Mouse (Mus musculus) neural tube, embryonic 14.5 days (tissue): ENCODE results near the gene Tmem104. TPM values are rescaled to one million over a fixed set of nuclear protein-coding genes. Genes with fewer than 3 reads are reported as not detected.

Experiments used
- ATAC-seq: fragments of 200-750 bp; cut with Nextera tagmentation; 2 replicates; pipeline ENCODE4 v1.8.0; 2017; ENCODE audit warnings: low read depth, mild to moderate bottlenecking, moderate TSS enrichment, moderate library complexity
- H3K27ac ChIP-seq: fragments of 300-500 bp; sonication (generic); 2 replicates; pipeline ENCODE4 v1.5.1; 2014; ENCODE audit warnings: low read depth, mild to moderate bottlenecking, control low read depth, low read length, moderate library complexity, mixed read lengths
- H3K27me3 ChIP-seq: fragments of 300-500 bp; sonication (generic); 2 replicates; pipeline ENCODE4 v1.6.1; 2014; ENCODE audit warnings: low read length; ENCODE audit not compliant: control insufficient read depth, insufficient read depth
- H3K36me3 ChIP-seq: fragments of 300-500 bp; sonication (generic); 2 replicates; pipeline ENCODE4 v1.6.1; 2014; ENCODE audit warnings: low read length, mixed read lengths; ENCODE audit not compliant: control insufficient read depth, insufficient read depth
- H3K4me1 ChIP-seq: fragments of 300-500 bp; sonication (generic); 2 replicates; pipeline ENCODE4 v1.6.1; 2014; ENCODE audit warnings: low read length; ENCODE audit not compliant: control insufficient read depth, insufficient read depth
- H3K4me2 ChIP-seq: fragments of 300-500 bp; sonication (generic); 2 replicates; pipeline ENCODE4 v1.6.1; 2014; ENCODE audit warnings: mild to moderate bottlenecking, low read depth, low read length, control low read depth
- H3K4me3 ChIP-seq: fragments of 300-500 bp; sonication (generic); 2 replicates; pipeline ENCODE4 v1.5.1; 2014; ENCODE audit warnings: low read depth, low read length, control low read depth, mixed read lengths
- H3K9ac ChIP-seq: fragments of 300-500 bp; sonication (generic); replicated peaks from 2 replicates; pipeline ENCODE4 v1.6.1; 2014; ENCODE audit warnings: low read depth, mild to moderate bottlenecking, control low read depth, low read length, mixed read lengths
- H3K9me3 ChIP-seq: fragments of 300-500 bp; sonication (generic); 2 replicates; pipeline ENCODE4 v1.6.1; 2016; ENCODE audit warnings: low read length; ENCODE audit not compliant: control insufficient read depth
- WGBS: fragments of 180-500 bp; shearing (Covaris S2); extraction: QIAGEN DNeasy Blood & Tissue Kit; methylation state at CpG from one replicate; pipeline ENCODE4 v1.1.7; 2014; 5-methylcytosine and 5-hydroxymethylcytosine counted together
- polyA plus RNA-seq: library from polyadenylated mRNA; unstranded; fragments of >200 nt; fragmentation: Nextera tagmentation; extraction: Ambion mirVana; gene quantifications from 2 replicates; pipeline ENCODE4 v1.2.1, GENCODE M21; 2014

Tmem104 gene
- polyA plus RNA-seq, 1 experiment from 2014 or later = 8.9 TPM

GRCm38 (mm10) chr11:115227640-115228039, 40.4 kb downstream of the Tmem104 start:
- Histone ChIP-seq H3K9ac (0 out of 2 replicates have a peak overlapping the region, but pooled peaks have one; percentile 16), H3K9me3 (no peaks in the 10 kb centered on the region), H3K27me3 (no peaks in the 10 kb centered on the region; the same call in 1 of the 2 replicates), H3K27ac (no peak overlapping the region), H3K4me3 (no peak overlapping the region), H3K4me1 (peaks cover 30% of the 10 kb centered on the region; the same call in 1 of the 2 replicates), H3K36me3 (no peaks in the 10 kb centered on the region), H3K4me2 (no peak overlapping the region)
- 32% methylated on average over 12 of the region's 12 CpGs for WGBS
- ATAC-seq = no peak

- Histone ChIP-seq H3K27ac (no peak overlapping the region), H3K4me2 (no peak overlapping the region), H3K9ac (no peak overlapping the region), H3K27me3 (no peaks in the 10 kb centered on the region; the same call in 1 of the 2 replicates), H3K9me3 (no peaks in the 10 kb centered on the region), H3K36me3 (no peaks in the 10 kb centered on the region), H3K4me1 (peaks cover 35% of the 10 kb centered on the region), H3K4me3 (no peak overlapping the region)
- WGBS = 75% methylated on average over 7 of the region's 7 CpGs
- ATAC-seq = no peak
Observed at GRCm38 (mm10) chr11:115228430-115228829, 41.1 kb downstream of the Tmem104 start.

GRCm38 (mm10) chr11:115229021-115229930, 42.0 kb downstream of the Tmem104 start:
- H3K4me3 ChIP-seq = no peak overlapping the region
- H3K4me1 ChIP-seq = peaks cover 41% of the 10 kb centered on the region
- no peak for ATAC-seq
- H3K27ac ChIP-seq = no peak overlapping the region
- no peaks in the 10 kb centered on the region for H3K36me3 ChIP-seq
- WGBS = 46% methylated on average over 15 of the region's 15 CpGs
- no peak overlapping the region for H3K4me2 ChIP-seq
- H3K9ac ChIP-seq = no peak overlapping the region
- no peaks in the 10 kb centered on the region for H3K9me3 ChIP-seq
- H3K27me3 ChIP-seq = no peaks in the 10 kb centered on the region; the same call in 1 of the 2 replicates

GRCm38 (mm10) chr11:115231168-115231915, 44.1 kb downstream of the Tmem104 start:
- H3K36me3 ChIP-seq = no peaks in the 10 kb centered on the region
- ATAC-seq = no peak
- peaks cover 50% of the 10 kb centered on the region for H3K4me1 ChIP-seq
- H3K27ac ChIP-seq = no peak overlapping the region
- no peak overlapping the region for H3K4me2 ChIP-seq
- no peaks in the 10 kb centered on the region for H3K27me3 ChIP-seq
- WGBS = 54% methylated on average over 14 of the region's 14 CpGs
- H3K4me3 ChIP-seq = no peak overlapping the region
- H3K9me3 ChIP-seq = no peaks in the 10 kb centered on the region
- H3K9ac ChIP-seq = no peak overlapping the region

- 23% methylated on average over 9 of the region's 9 CpGs for WGBS
- H3K4me2 ChIP-seq = no peak overlapping the region
- no peaks in the 10 kb centered on the region for H3K9me3 ChIP-seq
- peaks cover 52% of the 10 kb centered on the region for H3K4me1 ChIP-seq
- no peak for ATAC-seq
- H3K27ac ChIP-seq = no peak overlapping the region
- H3K27me3 ChIP-seq = no peaks in the 10 kb centered on the region
- no peak overlapping the region for H3K4me3 ChIP-seq
- no peaks in the 10 kb centered on the region for H3K36me3 ChIP-seq
- no peak overlapping the region for H3K9ac ChIP-seq
Observed at GRCm38 (mm10) chr11:115231924-115232323, 44.6 kb downstream of the Tmem104 start.

- peaks cover 47% of the 10 kb centered on the region for H3K4me1 ChIP-seq
- WGBS = 80% methylated on average over 5 of the region's 5 CpGs
Observed at GRCm38 (mm10) chr11:115232889-115233288, 45.6 kb downstream of the Tmem104 start.

GRCm38 (mm10) chr11:115233526-115234290, 46.4 kb downstream of the Tmem104 start:
- Histone ChIP-seq H3K9ac (no peak overlapping the region), H3K4me2 (no peak overlapping the region), H3K4me1 (peaks cover 46% of the 10 kb centered on the region), H3K9me3 (no peaks in the 10 kb centered on the region), H3K4me3 (no peak overlapping the region), H3K27ac (no peak overlapping the region), H3K36me3 (no peaks in the 10 kb centered on the region), H3K27me3 (no peaks in the 10 kb centered on the region)
- ATAC-seq = no peak
- 33% methylated on average over 20 of the region's 20 CpGs for WGBS

More at GRCm38 (mm10) chr11:115232889-115233288, 45.6 kb downstream of the Tmem104 start:
- H3K4me3 ChIP-seq = no peak overlapping the region
- no peak for ATAC-seq
- H3K27ac ChIP-seq = no peak overlapping the region
- no peak overlapping the region for H3K4me2 ChIP-seq
- no peaks in the 10 kb centered on the region for H3K36me3 ChIP-seq
- H3K27me3 ChIP-seq = no peaks in the 10 kb centered on the region
- H3K9me3 ChIP-seq = no peaks in the 10 kb centered on the region
- H3K9ac ChIP-seq = no peak overlapping the region

- 81% methylated on average over 14 of the region's 15 CpGs for WGBS
- H3K4me1 ChIP-seq = peaks cover 46% of the 10 kb centered on the region
- no peak overlapping the region for H3K4me2 ChIP-seq
- H3K27ac ChIP-seq = no peak overlapping the region
- H3K27me3 ChIP-seq = no peaks in the 10 kb centered on the region
- H3K4me3 ChIP-seq = no peak overlapping the region
- no peaks in the 10 kb centered on the region for H3K36me3 ChIP-seq
- no peak overlapping the region for H3K9ac ChIP-seq
- no peaks in the 10 kb centered on the region for H3K9me3 ChIP-seq
- no peak for ATAC-seq
Observed at GRCm38 (mm10) chr11:115234320-115235044, 47.2 kb downstream of the Tmem104 start.
